Mouse (Mus musculus): ENCODE measurements around the gene Gm17657. TPM values are rescaled to one million over a fixed set of nuclear protein-coding genes. Genes with fewer than 3 reads are reported as not detected.
"Not testable (repeated sequence)": the region's sequence is repeated elsewhere in the genome, so short reads cannot be mapped to it uniquely, and the experiment has no call there.

Gene Gm17657
- total RNA-seq, 4 experiments from 2014 or later, result not detected

DNA sequence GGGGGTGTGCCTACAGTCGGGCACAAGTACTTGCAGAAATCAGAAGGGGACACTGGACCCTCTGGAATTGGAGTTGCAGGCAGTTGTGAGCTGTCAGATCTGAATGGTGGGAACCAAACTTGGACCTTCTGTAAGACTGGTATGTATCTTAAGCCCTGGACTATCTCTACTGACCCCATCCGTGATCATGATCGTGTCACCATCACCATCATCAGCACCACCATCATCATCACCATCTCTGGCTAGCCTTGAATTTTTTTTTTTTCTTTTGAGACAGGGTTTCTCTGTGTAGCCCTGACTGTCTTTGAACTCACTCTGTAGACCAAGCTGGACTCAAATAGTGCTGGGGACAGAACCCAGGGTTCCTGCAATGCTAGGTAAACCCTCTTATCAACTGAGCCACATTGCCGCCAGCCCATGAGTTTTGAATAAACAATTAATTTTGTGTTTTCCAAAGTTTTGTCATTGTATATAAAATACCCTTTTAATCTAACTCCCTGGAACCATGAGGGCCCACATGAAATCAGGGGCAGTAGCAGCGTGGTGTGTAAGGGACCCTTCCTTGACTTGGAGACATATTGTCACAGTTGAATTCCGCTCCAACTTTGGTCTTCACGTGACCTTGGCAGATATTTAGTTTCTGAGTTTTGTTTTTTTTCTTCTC lies 47.3 kb downstream of the Gm17657 start:
- no peak for DNase-seq (ENCODE audit: low spot score in 2 of 2)

DNA sequence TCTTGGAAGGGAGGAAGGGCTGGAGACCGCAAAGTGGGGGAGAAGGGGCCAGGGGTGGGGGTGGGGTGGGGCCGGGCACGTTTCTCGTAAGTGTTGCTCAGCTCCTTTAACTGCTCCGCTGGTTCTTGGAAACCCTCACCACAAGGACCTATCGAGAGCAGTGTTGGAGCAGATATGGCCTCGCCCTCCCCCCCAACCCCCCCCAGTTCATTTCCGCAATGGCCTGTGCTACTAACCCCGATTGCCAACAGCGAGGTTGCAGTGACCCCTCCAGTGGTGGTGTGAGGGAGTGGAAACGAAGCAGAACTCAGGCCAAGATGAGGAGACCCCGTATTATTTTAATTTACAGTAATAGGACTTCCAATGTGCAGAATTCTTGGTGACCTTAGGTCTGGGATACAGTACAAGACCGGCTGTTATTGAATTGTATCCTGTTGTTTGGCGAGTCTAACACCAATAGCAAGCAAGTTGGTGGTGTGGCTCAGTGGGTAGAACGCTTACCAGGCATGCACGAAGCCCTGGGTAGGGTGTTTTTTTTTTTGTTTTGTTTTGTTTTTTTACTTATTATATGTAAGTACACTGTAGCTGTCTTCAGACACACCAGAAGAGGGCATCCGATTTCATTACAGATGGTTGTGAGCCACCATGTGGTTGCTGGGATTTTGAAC lies 48.5 kb downstream of the Gm17657 start:
- DNase-seq (ENCODE audit: low spot score in 2 of 2), result no peak

DNA sequence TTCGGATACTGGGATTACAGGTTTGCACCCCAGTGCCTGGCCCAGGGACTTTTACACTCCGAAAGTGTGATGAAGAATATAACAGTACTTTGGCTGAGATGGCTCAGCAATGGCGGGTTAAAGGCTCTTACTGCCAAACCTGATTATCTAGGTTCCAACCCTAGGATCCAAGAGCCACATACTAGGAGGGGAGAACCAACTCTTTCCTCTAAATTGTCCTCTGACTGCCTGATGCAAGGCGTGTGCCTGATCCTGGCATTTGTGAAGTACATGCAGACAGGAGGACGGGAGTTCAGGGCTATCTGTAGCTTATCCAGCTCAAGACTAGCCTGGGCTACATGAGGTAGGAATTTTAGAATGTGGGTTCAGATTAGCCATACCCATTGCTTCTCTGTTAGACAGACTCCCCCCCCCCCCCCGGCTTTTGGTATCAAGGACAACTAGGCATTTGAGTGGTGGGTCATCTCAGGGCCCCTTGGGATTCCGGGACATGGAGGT lies 49.1 kb downstream of the Gm17657 start:
- DNase-seq (ENCODE audit: low spot score in 2 of 2), result no peak

DNA sequence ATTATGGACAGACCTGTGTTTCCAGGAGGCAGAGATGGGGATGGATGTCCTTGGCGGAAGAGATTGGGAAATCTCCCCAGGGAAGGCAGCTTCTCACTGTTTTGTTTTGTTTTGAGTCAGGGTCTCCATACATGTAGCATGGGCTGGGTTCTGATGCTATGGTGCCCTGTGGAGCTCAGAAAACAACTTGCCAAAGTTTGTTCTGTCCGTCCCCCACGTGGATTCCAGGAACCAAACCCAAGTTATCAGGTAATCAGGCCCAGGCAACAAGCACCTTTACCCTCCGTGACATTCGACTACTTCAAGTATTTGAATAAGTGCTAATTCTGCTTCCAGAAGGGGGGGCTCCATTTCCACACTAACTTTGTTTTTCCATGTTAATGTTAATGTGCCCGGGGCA lies 49.9 kb downstream of the Gm17657 start:
- DNase-seq (ENCODE audit: low spot score in 2 of 2), result no peak

DNA sequence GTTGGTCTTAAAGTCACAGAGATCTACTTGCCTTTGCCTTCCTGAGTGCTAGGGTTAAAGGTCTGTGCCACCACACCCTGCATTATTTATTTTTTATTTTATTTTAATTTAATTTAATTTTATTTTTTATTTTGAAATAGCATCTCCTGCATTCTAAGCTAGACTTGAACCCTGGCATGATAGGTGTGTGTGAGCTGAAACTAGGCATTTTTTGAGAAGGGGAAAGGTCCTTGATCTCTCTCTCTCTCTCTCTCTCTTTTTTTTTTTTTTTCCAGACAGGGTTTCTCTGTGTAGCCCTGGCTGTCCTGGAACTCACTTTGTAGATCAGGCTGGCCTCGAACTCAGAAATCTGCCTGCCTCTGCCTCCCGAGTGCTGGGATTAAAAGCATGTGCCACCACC lies 50.5 kb downstream of the Gm17657 start:
- DNase-seq (ENCODE audit: low spot score in 2 of 2), result not testable (repeated sequence)

DNA sequence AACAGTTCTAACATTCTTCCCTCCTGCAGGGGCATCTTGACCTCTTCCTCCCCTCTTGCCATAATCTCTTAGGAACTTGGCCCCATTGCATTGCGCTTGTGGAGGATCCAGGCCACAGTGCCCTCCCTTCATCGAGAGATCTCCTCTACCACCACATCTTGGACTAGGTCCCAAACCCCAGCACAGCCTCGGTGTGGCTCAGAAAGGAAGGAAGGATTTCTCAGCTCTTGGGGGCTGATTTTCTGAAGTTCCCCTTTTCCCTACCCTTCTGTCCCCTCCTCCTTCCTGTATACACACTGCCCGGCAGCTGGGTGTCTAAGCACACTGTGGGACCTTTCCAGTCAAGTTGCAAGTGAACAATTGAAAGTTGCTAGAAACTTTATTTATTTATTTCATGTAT lies 51.4 kb downstream of the Gm17657 start:
- DNase-seq (ENCODE audit: low spot score in 2 of 2), result no peak

DNA sequence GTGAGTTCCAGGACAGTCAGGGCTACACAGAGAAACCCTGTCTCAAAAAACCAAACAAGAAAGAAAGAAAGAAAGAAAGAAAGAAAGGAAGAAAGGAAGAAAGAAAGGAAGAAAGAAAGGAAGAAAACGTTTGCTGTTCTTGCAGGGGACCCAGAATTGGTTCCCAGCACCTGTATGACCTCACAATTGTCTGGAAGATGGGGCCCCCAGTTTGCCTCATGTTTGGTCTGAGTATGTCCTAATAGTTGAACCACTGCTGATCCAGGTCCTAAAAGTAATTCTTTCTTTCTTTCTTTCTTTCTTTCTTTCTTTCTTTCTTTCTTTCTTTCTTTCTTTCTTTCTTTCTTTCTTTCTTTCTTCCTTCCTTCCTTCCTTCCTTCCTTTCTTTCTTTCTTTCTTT lies 52.0 kb downstream of the Gm17657 start:
- DNase-seq (ENCODE audit: low spot score in 2 of 2), result not testable (repeated sequence)

DNA sequence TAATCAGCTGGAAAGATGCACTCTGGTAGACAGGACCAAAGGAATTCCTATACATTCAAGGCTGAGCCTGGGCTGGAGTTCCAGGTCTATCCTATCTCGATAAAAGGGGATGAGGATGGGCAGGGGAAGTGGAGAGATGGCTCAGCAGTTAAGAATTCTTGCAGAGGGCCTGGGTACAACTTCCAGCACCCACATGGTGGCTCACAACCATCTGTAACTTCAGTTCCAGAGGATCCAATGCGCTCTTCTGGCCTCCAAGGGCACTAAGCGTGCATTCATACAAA lies 52.4 kb downstream of the Gm17657 start:
- DNase-seq (ENCODE audit: low spot score in 2 of 2), result no peak

DNA sequence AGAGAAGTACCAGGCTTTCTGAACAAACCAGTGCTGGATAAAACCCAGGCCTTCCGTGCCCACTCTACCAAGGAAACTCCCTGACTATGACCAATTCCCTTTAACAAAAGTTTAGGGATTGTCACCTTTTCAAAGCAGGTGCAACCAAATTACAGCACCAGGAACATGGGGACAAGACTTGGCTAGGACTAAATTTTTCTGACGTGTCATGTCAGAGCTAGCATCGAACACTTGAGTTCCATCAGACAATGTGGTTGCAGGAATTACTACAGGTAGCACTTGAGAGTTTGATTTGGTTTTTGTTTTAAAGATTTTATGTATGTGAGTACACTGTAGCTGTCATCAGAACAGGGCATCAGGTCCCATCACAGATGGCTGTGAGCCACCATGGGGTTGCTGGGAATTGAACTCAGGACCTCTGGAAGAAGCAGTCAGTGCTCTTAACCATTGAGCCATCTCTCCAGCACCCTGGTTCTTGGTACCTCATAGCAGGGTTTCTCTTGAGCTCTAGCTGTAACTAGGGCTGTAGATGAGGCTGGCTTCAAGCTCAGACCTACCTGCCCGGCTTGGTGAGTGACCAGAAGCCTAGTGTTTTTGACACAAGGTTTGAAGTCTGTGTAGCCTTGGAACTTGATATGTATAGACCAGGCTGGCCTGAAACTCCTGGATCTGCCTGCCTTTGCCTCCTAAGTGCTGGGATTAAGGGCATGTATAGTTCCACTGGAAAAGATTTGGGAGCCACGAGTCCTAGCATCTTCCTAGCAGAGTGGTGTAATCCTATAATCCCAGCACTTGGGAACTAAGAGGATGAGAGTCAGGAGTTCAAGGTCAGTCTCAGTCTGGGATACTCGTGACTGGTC lies 53.0 kb downstream of the Gm17657 start:
- DNase-seq (ENCODE audit: low spot score in 2 of 2), result no peak

DNA sequence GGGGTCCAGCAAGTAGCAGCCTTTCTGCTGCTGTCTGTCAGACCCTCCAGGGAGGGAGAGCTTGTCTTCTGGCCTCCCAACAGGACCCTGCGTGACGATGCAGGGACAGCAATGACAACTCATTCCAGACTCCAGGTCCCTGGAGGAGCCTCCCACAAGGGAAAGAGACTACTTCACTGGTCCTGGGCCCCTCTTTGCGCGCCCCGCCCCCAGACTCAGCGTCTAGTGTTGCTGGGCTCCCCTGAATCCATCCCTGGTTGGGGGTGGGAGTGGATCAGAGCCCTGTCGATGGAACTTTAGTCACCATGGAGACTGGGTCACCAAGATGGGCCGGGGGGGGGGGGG lies 54.7 kb downstream of the Gm17657 start:
- no peak for DNase-seq (ENCODE audit: low spot score in 2 of 2)

DNA sequence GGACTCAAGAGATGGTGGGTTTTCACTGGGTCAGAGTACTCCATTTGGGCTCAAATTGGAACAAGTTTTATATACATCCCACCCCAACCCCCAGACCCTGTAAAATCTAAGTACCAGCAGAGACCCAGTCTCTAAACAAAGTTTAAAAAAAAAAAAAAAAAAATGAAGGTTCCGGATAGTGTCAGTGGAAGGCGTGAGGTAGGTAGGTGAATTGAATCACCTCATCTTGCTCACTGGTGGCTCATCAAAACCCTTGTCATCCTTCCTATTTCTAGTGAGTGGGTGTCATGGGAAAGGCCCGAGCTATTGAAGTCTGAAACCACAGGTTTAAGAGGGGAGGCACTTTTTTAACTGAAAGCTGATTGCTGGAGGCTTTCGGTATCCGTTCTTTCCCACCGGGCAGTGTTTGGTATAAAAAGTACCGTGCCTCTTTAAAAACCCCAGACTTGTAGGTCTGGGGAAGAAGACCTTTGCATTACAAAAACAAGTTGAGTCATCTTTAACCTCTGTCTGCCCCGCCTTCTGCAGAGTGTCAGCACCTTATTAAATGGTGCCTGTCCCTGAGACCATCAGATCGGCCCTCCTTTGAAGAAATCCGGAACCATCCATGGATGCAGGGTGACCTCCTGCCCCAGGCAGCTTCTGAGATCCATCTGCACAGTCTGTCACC lies 55.2 kb downstream of the Gm17657 start:
- DNase-seq (ENCODE audit: low spot score in 2 of 2), result no peak

DNA sequence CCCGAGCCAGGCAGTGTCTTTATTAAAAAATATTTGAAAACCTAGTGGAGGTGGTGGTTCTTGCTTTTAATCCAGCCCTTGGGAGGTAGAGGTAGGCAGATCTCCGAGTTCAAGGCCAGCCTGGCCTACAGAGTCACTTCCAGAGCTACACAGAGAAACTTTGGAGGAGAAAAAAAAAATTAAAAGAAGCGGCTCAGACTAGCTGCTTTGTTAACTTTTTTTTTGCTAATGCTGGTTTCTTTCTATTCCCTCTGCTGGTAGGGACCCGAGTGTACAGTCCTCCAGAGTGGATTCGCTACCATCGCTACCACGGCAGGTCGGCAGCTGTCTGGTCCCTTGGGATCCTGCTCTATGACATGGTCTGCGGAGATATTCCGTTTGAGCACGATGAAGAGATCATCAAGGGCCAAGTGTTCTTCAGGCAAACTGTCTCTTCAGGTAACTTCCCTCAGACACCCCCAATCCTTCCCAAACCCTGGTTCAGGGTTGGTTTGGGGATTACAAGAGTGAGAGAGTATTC lies 55.9 kb downstream of the Gm17657 start:
- no peak for DNase-seq (ENCODE audit: low spot score in 2 of 2)

DNA sequence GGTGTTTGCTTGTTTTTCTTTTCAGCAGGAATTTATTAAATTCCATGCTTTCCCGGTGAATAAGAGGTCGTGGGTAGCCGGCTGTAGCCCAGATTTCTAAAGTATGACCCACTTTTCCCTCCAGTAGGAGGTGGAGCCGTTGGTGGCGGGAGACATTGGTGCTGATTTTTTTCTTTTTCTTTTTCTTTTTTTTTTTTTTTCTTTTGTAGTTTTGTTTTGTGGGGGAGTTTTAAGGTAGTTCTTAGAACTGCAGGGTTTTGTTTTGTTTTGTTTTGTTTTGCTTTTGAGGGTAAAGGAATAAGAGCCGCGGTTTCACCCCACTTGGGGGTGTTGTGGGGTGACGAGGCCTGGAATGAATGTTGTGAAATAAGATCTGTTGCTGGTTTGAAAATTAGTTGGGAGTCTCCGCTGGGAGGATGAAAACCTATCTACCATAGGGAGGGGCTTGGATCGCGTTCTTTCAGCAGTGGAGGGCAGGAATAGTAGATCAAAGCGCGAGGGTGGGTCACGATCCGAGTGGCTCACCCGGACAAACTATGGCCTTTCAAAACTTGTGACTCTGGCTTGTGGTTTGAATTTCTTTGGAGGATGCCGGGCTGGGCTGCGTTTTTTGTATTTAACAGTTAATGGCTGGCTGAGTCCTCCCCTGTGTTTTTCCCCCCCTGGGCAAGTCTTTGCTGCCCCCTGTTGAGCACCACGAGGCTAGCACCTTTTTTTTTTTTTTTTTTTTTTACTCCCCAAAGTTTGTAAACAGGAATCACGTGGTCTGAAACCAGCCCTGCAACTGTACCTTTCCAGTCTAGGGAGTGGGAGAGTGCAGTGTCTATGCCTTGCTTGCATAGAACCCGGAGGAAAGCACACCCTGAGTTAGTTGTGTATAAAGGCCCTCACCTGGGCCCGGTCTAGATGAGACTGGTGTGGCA lies 56.9 kb downstream of the Gm17657 start:
- peak; percentile 32 to 55 for DNase-seq (ENCODE audit: low spot score in 2 of 2)

DNA sequence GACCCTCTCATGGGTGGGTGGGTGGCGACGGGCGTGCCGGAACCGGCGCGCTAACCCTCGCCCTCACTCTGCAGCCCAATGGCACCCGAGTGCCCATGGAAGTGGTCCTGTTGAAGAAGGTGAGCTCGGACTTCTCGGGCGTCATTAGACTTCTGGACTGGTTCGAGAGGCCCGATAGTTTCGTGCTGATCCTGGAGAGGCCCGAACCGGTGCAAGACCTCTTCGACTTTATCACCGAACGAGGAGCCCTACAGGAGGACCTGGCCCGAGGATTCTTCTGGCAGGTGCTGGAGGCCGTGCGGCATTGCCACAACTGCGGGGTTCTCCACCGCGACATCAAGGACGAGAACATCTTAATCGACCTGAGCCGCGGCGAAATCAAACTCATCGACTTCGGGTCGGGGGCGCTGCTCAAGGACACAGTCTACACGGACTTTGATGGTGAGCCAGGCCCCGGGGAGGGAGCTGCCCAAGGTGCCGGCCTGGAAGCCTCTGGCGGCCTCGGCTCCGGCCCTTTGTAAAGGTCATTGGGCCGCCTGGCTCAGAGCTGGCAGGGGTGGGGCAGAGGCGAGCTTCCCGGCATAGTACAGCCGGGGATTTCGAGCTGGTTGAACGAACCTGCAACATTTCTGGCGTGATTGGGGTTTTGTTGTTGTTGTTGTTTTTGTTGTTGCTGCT lies 57.7 kb downstream of the Gm17657 start:
- peak; percentile 59 to 75 for DNase-seq (ENCODE audit: low spot score in 2 of 2)

DNA sequence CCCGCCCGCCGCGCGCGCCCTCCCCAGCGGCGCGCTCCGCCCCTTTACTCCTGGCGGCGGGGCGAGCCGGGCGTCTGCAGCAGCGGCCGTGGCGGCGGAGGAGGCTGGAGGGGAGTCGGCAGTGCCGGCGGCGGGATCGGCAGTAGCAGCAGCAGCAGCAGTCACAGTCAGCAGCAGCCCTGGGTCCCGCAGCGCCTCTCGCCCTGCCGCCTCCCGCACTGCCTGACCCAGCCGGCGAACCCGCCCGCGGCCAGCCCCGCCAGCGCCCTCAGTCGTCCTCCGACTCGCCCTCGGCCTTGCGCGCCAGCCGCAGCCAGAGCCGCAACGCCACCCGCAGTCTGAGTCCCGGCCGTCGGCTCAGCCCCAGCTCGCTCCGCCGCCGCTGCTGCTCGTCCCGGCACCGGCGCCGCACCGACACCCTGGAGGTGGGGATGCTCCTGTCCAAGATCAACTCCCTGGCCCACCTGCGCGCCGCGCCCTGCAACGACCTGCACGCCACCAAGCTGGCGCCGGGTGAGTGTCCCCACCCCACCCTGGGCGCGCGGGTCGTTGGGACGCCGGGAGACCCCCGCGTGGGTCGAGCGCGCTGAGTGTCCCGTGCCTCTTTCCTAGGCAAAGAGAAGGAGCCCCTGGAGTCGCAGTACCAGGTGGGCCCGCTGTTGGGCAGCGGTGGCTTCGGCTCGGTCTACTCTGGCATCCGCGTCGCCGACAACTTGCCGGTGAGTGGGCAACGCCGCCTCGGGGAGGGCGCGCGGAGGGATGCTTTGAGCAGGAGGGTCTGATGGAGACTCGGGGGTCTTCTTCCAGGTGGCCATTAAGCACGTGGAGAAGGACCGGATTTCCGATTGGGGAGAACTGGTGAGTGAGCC lies 58.5 kb downstream of the Gm17657 start, which contains the start of gene Pim1:
Gene Pim1, plus strand, starts transcription at position 41 of the 869 bp plus-strand sequence.
- peak in 1 of 2 experiments; percentile 53 for DNase-seq (ENCODE audit: low spot score in 2 of 2)

DNA sequence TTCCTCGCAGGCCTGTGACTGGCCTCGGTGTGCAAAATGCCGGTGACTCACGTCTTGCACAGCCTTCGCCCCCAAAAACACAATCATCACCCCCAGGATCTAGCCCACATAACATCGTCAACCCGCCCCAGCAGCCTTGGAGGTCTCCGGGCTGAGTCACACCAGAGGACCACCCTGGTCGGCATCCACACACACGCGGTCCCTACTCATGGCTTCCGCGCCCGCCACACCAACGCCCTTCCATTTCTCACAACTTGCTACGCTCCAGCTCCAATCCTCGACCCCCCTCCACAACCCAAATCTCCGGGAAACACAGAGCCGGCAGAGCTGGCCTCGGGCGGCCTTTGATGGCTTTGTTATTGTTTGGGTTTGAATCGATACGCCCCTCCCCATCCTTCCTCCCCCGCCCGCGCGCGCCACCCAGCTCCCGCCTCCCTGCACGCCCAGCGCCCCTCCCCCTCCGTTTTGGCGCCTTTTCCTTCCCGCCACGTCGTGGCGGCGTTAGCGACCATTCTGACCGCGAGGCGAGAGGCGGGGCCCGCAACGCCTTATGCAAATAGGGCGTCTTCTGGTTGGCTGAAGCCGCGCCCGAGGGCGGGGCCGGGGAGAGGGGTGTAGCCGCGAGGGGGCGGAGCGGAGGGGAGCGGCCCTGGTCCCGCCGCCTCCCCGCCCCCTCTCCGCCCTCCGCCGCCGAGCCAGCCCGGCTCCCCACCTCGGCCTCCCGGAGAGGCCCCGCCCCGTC lies 59.3 kb downstream of the Gm17657 start:
- DNase-seq (ENCODE audit: low spot score in 2 of 2), result peak; percentile 97 to 98

DNA sequence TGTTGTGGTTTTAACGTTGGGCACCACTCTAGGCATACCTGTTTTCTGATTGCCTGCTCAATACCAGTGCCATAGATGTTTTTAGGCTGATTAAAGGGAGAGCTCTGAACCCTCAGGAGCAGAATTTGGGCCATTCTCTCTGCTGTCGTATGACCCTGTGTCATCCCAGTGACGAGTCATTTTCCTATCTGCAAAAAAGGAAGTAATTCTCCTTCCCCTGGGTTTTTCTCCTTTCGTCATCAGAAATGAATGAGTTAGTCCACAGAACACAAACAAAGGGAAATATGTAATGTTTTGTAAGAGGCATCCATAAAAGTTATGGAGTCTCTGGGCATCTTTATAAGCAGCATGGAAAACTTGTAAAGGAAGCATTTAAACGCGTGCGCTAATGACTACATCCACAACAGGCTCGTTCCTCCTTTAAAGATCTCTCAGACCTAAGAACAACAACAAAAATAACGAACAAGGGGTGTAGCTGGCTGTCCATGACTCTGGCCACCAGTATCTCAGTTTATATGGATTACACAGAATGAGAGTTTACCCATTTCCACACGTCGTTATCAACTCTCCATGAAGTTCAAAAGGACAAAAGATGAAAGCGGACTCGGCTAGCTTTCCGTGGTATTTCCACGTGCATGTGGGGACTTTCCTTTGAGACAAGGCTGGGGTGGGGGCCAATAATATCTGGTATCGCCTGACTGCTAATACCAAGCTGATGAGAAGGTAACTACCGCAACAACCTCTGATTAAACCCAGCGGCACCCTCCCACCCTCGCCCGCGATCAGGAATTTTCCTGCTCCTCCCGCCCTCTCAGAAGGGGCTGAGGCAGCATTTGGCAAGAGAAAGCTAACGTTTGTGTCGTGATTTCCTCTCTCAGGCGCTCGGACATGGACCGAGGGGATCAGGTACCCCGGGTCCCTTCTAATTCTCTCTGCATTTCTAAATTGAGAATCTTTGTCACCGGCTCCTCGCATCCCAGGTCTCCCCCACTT lies 60.2 kb downstream of the Gm17657 start:
- DNase-seq (ENCODE audit: low spot score in 2 of 2), result no peak

Measured in gastrocnemius, adult 8-10 months (tissue).